Mouse (Mus musculus): ENCODE measurements at regions not wholly inside any gene's neighbourhood (a gene's known extent, or its start where the extent isn't known, plus 50 kb on each side); places are given as distances from the start of the nearest gene placed in this dataset.
"Not testable (repeated sequence)": the region's sequence is repeated elsewhere in the genome, so short reads cannot be mapped to it uniquely, and the experiment has no call there.

- DNase-seq (ENCODE audit: low spot score in 2 of 2), result peak; percentile 65 to 68
Observed at GRCm38 (mm10) chr8:35123196-35123621, 642.4 kb upstream of the Gm19410 start.

- no peak for DNase-seq (ENCODE audit: low spot score in 2 of 2)
Observed at GRCm38 (mm10) chr8:35125179-35125578, 640.4 kb upstream of the Gm19410 start.

DNA sequence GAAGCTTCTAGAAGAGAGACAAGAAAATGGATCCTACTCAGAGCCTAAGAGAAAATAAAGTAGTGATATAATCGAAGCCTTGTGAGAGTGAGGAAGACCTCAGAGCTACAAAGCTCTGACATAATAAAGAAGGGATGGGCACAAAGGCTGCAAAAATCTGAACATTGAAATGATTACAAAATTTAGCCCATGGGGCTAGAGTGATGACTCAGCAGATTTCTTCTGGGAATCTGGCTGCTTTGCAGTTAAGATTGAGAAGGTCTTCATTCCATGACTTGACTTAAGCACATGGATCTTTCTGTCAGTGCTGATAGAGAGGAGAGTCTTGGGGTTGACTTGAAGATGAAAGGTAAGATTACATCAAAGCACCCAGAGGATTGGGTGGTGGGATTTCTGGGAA lies 633.3 kb upstream of the Gm19410 start:
- DNase-seq (ENCODE audit: low spot score in 2 of 2), result no peak

DNA sequence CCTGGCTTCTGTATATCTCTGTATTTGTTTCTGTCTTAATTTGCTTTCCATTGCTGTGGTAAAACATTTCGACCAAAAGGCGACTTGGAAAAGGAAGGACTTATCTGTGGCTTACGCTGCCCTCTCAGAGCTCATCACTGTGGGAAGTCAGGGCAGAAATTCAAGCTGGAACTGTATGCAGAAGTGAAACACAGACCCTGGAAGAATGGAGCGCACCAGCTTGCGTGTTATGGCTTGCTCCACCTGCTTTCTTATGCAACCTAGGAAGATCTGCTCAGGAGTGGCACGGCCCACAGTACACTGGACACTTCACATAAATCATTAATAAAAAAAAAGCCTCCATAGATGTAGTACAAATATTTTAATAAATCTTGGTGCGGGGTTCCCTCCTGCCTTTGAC lies 630.0 kb upstream of the Gm19410 start:
- DNase-seq (ENCODE audit: low spot score in 2 of 2), result no peak

GRCm38 (mm10) chr8:35136643-35137042 lies 628.9 kb upstream of the Gm19410 start:
- no peak for DNase-seq (ENCODE audit: low spot score in 2 of 2)

DNA sequence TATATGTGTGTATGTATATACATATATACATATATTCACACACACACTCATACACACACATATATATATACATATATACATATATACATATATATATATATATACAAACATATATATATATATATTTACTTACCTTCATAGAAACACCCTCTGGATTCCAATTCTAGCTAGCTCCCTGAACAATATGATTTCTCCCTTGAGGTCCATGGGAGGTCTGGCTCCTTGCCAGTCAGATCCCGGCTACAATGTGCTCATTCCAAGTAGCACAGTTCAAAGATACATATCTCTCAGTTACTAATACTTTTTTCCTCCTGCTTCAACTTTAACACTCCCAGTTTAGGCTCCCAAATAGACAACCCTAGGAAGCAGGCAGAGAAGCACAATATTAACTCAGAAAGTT lies 624.8 kb upstream of the Gm19410 start:
- DNase-seq (ENCODE audit: low spot score in 2 of 2), result no peak

GRCm38 (mm10) chr8:35143018-35143656 lies 622.5 kb upstream of the Gm19410 start:
- DNase-seq (ENCODE audit: low spot score in 2 of 2), result no peak

DNA sequence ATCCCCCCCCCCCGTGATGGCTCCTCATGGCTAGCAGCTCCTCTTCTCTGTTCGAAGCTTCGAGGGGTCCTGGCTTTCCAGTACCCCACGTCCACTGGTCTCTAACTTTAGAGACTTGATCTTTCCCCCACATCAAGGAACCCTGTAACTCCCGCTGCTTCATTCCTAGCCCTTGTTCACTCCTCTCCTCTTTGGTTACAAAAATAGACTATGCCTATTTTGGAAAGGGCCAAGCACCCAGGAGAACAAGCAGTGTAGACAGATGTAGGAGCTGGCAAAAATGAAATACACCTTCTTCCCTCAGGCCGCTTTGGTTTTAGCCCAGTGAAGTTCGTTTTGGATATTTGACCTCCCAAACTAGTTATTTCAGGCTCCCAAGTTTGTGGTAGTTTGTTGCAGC lies 621.9 kb upstream of the Gm19410 start:
- DNase-seq (ENCODE audit: low spot score in 2 of 2), result no peak

GRCm38 (mm10) chr8:35144401-35144800 lies 621.2 kb upstream of the Gm19410 start:
- DNase-seq (ENCODE audit: low spot score in 2 of 2), result no peak

GRCm38 (mm10) chr8:35147481-35147880 lies 618.1 kb upstream of the Gm19410 start:
- DNase-seq (ENCODE audit: low spot score in 2 of 2), result no peak

GRCm38 (mm10) chr8:35147967-35148366 lies 617.6 kb upstream of the Gm19410 start:
- DNase-seq (ENCODE audit: low spot score in 2 of 2), result no peak

- DNase-seq (ENCODE audit: low spot score in 2 of 2), result no peak
Observed at GRCm38 (mm10) chr8:35152585-35152984, 613.0 kb upstream of the Gm19410 start.

DNA sequence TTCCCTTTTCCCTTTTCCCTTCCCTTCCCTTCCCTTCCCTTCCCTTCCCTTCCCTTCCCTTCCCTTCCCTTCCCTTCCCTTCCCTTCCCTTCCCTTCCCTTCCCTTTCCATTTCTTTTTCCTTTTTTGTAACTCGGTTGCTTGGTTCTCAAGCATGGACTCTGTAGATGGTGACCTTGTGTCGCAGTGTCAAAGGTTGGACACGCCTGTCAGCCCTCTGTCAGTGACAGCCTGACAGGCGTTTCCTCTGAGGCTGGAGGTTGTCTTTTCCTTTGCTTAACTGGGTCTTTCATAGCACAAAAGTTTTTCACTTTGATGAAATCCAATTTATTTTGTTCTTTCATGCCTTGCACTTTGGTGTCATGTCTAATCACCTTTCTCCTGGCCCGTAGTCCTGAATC lies 609.3 kb upstream of the Gm19410 start:
- no peak for DNase-seq (ENCODE audit: low spot score in 2 of 2)

GRCm38 (mm10) chr8:35157711-35158110 lies 607.9 kb upstream of the Gm19410 start:
- DNase-seq (ENCODE audit: low spot score in 2 of 2), result no peak

- peak; percentile 42 to 74 for DNase-seq (ENCODE audit: low spot score in 2 of 2)
Observed at GRCm38 (mm10) chr8:35159329-35159728, 606.3 kb upstream of the Gm19410 start.

- no peak for DNase-seq (ENCODE audit: low spot score in 2 of 2)
Observed at GRCm38 (mm10) chr8:35160230-35160629, 605.4 kb upstream of the Gm19410 start.

- DNase-seq (ENCODE audit: low spot score in 2 of 2), result not testable (repeated sequence)
Observed at GRCm38 (mm10) chr8:35162166-35162565, 603.4 kb upstream of the Gm19410 start.

DNA sequence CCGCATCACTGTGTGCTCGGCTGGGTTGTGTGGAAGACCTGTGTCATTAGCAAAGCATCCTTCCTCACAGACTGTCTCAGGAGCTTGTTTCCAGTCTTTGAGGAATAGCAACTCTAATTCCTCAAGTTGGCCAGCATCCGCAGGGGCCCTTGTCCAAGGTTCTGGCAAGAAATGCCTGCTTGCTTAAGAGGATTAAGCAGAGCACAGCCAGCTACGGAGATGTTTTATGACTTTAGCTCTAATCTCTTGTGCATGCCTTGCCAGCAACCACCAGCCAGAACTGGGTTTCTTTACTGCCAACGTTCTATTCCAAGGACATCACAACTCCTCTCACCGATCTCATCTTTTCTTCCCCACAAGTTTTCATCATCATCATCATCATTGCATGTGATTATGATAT lies 599.0 kb upstream of the Gm19410 start:
- no peak for DNase-seq (ENCODE audit: low spot score in 2 of 2)

DNA sequence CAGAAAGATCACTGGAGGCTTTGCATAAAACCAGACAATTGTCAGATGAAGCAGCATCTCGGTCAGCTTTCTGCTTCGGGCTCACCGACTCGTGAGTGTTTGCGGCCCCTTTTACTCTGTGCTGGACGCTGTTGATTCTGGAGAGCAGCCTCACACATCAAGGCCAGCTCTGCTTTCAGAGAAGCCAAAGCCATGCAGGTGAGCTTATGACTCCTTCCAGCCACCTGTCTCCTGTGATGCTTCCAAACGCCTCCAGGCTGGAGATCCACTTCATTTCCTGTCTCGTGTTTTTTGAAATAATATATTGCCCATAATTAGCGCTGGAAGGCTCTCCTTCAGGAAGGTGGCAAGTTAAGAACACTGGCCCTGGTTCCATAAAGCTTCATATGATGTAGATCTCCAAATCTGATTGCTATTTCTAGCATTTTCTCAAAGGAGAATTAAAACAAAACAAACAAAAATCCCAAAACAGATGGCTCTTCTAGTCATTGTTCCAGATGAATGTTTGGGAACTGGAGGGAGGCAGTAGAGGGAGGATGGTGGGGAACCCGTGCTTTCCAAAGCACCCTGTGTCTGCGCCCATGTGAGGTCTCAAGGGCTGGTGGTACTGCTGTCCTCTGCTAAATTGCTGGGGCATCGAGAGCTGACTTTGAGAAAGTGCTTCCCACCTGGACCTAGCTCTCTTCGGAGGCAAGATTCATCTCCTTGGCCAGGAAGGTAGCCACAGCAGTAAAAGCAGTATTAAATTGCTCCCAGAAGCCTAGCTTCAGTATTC lies 593.9 kb upstream of the Gm19410 start:
- DNase-seq (ENCODE audit: low spot score in 2 of 2), result no peak

- no peak for DNase-seq (ENCODE audit: low spot score in 2 of 2)
Observed at GRCm38 (mm10) chr8:35177314-35177713, 588.3 kb upstream of the Gm19410 start.

GRCm38 (mm10) chr8:35180075-35180474 lies 585.5 kb upstream of the Gm19410 start:
- DNase-seq (ENCODE audit: low spot score in 2 of 2), result no peak

DNA sequence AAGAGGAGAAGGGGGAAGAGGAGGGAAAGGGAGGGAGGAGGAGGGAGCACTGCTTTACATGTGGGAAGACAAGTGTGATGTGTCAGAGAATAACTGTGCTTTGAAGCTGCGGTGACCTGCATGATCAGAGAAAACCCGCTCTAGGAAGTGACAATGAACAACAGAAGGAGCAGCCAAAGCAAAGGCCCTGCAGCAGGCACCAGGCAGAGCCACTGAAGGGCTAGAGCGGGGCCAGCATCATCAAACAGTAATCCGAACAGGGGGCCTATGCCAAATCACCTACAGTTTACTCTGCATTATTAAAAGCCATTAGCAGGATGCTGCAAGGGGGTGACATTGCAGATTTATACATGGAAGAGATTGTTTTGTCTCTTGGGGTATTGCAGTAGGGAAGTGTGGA lies 583.4 kb upstream of the Gm19410 start:
- DNase-seq (ENCODE audit: low spot score in 2 of 2), result no peak

- no peak for DNase-seq (ENCODE audit: low spot score in 2 of 2)
Observed at GRCm38 (mm10) chr8:35183423-35183822, 582.2 kb upstream of the Gm19410 start.
